In genomic region chr9:77718816-77719411, GRCm38 (mm10) we compare ENCODE assay signal across 10 mouse cellular contexts. TPM values are rescaled to one million over a fixed set of nuclear protein-coding genes. Genes with fewer than 3 reads are reported as not detected.
DNase-seq lines count a peak whose midpoint lies in the region.
"Had no signal": no experiment of that assay in that cellular context is flagged by ENCODE, and none has a peak within 500 bp of the region (broad histone marks: within the 10 kb centered on the region; RNA-seq: fewer than 3 reads in every experiment).

No protein-coding gene starts in this region.

- DNase-seq in adrenal gland, adult 2 months: peak; percentile 18
- no peak for DNase-seq in adrenal gland, postnatal 25 days
- DNase-seq in kidney, adult 9 months: peak; percentile 58
- DNase-seq in kidney, adult 18-20 months: no peak
- DNase-seq in lung, postnatal 36 days: peak; percentile 40
- no peak for DNase-seq in lung, postnatal 25 days (ENCODE audit: low spot score)
- DNase-seq in embryo, embryonic 10.5 days (ENCODE audit: low spot score): no peak
- DNase-seq in cerebellum, postnatal 14 days: no peak
- DNase-seq: cerebellum, adult 9-10 months; embryo, embryonic 11 days had no signal

RNA-seq across cellular contexts. Expression of gene Gclc, which starts 35.4 kb away (rescaled TPM):
- 10 to 100 TPM; 35.8 to 44.5 TPM for total RNA-seq in adrenal gland, adult 2 months (2021)
- 13.3 and 14.5 TPM in 2 replicates for polyA plus RNA-seq in adrenal gland, adult 2 months (2012; rRNA removed)
- total RNA-seq in adrenal gland, postnatal 25 days (2021): 38.0 and 48.3 TPM in 2 replicates

Comparison
In these comparisons a context has a peak if more than half of its experiments do, and no peak if none do; other contexts are left out.
1. DNase-seq: peak in adrenal gland, adult 2 months (single experiment), kidney, adult 9 months (single experiment) and lung, postnatal 36 days (single experiment); none in adrenal gland, postnatal 25 days (single experiment), kidney, adult 18-20 months (single experiment), lung, postnatal 25 days (single experiment), embryo, embryonic 10.5 days (single experiment) and cerebellum, postnatal 14 days (0 of 2).